Mouse (Mus musculus): ENCODE measurements around the gene Fto.

Gene Fto

DNA sequence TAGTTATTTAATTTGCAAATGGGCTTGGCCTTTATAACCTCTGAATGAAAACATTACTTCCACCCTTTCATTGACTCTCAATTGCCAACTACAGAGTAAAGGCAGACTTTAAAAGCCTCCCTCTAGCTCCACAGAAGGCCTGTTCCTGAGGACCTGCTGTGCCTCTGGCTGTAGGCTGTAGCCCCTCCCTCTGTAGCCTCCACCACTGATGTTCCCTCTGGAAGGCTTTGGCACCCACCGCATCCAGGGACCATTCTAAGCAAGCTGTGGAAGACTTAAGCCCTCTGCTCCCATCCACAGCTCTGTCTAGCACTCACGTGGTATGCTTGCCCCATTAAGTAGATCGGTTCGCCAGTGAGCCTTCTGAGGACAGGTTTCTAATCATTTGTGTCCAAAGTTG is 258.7 kb downstream of the Fto start:
- DNase-seq: no peak

DNA sequence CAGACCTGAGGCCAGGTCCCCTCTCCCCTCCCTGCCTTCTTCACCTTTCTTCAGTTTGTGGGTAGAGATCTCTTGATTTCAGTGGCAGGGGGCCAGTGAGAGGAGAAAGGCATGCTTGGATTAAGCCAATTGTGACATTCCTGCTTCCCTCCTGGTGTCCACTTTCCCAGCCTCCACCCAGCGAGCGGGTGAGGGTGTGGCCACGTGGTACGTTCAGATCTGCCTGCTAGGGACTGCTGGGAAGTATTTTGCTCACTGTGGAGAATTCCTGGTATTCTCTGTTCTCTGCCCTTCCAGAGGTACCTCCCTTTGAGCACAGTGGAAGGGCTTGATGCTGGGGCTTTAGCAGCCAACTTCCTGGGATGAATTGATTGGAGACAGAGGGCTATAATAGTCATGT is 259.3 kb downstream of the Fto start:
- no peak for DNase-seq

DNA sequence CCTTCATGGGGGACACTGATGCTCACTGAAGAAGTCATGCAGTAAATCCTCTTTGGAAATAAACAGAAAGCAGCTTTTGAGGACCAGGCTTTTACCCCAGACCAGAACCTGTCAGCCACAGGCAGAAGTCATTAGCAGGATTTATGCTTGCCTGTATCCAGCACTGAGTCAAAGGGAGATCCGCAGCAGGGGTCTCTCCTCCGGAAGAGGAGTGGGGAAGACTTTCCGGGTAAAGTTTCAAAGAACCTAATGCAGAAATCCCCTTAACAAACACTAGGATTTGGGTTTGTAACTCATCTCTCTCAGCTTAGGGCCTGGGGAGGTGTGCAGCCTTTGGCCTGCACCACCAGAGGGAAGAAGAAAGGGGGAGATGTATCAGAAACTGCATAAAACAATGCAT is 262.3 kb downstream of the Fto start:
- no peak for DNase-seq

DNA sequence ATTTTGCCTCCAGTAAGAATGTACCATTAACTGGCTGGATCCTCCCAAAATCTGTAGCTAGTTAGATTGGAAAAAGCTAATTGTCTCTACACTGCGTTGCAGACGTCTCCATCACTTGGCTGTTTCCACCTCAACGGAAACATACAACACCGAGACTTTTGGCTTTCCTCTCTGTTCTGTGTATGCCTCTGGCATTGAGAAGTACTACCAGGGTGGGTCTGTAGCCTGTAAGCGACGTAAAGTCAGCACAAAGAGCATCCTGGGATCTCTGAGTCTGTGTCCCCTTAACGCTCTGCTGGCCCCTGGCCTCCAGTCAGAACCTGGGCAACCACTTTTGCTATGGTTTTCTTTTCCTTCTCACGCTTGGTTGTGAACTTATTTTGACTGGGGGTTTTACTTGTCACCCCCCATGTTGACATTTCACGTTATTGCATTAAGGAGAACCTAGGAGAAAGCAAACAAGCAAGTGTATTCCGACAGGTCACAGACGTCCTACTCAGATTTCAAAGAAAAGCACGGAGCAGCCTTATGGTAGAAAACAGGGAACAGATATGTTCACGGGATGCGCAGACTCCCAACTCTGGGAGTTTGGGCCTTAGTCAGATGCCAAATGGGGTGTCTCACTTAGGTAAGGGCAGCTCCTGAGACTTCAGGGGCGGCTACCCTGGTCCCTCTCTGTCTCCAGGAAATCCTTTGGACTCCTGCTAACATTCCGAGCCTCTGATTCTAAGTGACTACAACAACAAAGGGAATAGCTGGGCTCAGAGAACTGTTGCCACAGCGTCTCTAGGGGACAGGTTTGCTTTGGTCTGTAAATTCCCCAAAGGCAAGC is 263.0 kb downstream of the Fto start:
- no peak for DNase-seq

DNA sequence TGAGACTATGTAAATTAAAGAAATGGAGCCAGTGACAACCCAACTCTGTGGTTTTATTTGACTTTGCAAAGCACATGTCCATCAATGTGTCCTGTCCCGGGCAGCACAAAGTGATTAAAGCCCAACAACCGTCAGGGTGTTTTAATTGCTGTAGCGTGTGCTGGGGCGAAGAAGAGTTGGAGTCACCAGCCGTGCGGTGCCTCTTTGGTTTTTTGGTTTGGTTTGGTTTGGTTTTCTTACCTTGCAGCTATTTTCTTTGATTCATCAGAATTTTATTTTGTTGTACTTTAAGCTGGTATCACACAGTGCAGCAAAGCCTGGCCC is 263.6 kb downstream of the Fto start:
- DNase-seq: no peak

DNA sequence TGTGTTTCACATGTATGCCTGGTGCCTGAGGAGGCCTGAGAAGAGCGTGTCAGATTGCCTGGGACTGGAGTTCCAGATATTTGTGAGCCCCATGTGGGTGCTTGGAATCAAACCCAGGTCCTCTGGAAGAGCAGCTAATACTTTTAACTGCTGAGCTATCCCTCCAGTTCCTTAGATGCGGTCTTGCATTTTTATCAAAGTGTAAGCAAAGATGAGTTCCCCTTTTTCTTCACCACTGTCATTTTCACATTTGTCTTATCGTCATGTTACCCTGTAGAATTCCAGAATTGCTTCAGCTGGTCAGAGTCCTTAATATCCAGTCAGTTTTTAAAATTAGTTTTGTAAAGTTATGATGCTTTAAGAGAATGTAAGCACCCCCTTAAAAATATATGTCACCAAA is 264.3 kb downstream of the Fto start:
- DNase-seq: no peak

DNA sequence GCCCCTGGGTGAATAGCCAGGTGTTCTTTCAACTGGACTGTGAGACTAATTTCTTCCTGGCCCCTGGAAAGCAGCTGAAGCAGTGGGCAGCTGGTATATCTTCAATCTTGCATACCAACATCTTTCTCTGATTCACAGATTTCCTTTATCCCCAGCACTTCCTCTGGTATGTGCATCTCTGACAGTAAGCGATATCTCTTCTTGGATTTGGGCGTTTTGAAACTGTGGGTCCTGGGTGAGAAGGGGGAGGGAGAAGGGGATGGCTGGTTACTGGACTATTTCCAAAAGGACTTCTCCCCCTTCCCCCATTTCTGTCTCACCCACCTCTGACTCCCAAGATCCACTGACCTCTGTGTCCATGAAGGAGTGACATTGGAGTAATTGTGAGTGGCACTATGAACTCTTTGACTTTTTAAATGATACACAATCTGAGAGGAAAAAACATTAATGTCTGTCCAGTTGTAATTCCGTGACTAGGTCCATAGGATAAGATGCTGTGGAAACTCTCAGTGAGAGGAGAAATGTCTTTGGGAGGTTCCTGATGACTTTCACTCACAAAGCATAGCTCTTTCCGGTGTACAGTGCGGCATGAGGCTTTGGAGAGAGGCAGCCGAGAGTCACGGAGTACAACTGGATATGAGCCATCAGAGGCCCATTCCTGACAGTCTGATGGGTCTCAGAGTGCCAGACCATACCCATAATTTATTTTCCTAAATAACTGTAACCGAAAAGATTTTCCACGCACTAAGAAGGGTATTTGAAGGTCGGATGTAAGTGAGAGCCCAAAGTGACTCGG is 271.5 kb downstream of the Fto start:
- DNase-seq: no peak

DNA sequence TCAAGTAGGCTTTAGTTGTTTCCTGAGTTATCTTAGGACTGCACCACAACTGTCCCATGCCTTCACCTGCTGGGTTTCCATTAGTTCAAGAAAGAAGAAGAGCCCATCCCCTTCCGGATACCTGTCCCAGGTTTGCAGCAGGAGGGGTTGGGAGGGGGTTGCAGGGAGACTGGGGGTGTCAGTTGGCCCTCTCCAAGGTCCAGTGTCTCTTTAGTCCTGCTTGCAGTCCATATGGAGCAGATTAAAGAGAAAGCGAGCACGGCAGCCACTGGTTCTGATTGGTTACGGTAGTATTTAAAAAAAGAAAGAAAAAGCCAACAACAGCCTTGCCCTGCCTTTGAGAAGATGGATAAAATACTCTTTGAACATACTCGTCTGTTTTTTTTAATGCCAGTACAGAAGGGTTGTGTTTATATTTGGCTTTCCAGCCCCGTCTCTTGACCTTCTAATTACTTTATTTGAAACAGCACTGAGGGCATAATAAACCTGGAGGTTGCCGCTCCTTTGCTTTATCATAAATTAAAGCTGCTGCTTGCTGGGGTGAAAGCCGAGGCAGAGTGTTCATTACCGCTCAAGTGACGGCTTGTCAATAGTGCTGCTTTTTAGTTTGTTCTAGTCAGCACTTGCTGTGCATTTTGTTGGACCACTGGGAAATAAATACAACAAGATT is 279.2 kb downstream of the Fto start:
- no peak for DNase-seq

DNA sequence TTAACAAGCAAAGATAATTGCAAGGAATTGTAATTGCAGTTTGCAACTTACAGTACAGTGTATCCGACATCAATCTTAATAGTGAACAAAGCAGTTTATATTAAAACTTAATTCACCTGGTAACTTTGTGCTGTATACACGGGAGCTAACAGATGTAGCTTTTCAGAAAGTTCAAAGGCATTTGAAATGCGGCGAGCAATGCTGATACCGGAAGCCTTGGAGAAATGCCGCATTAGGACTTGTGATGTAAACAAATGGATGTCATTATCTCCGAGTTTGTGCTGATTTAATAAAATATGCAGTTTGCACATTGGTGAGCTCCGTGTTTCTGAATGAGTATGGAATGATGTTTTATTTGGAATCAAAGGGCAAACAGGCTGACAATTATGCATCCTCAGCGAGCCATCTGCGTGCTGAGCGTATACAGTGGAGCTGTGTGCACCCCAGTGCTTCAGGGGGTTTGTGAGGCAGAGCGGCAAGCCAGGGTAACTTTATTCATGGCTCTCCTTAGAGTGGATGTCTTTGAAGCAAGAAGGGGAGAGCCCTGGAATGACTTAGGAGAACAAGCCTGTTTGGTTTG is 280.0 kb downstream of the Fto start:
- no peak for DNase-seq

DNA sequence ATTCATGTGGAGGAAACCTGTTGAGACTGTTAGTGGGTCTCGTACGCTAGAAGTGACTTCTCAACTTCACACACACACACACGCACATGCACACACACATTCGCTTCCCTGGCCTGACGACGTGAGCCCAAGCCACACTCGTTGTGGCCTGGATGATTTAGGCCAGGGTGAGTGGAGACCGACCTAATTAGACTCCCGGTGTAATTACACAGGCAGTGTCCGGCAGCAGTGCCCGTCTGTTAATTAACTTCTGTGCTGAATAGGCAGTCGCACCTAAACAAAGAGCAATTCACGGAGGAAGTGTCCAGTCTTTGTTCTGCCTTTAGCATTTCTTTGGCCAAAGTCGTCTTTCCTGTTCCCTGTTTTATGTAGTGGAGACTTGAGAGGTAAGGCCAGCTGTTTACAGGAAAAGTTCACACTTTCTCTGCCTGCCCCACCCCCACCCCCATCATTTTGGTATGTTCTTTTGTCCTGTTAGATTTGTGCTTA is 286.1 kb downstream of the Fto start:
- no peak for DNase-seq

DNA sequence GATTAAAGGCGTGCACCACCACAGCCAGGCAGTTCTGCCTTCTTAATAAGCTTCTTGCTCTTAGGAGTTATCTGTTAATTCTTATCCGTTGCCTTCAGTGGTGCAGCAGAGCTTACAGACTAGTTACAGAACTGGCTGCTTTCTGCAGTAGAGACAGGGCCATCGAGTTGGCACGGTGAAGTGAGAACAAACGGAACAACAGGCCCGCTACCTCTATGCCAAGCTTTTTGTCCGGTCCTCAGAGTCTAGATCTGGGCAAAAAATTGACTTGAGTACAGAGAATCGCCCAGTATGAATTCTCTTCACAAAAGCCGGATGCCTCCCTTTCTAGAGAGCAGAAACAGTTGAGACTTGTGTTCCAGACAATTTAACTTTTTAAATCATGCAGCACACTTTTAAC is 290.4 kb downstream of the Fto start:
- no peak for DNase-seq

DNA sequence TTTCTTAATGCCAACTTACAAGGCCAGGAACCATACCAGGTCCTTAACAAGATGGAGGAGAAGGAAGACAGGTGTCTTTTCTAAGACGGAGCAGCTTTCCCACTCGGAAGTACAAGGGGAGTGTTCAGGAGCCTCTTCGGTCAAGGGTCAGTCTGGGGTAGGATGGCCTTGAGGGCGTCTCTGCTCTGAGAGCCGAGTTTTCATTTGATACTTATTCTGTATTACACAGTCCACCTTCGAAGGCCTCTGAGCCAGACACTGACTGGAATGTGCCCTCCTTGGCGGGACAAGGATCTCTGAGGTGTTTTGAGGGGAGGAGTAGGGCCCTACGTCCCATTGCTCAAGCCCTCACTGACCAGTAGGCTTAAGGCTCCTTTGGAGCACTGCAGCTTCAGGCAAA is 292.6 kb downstream of the Fto start:
- DNase-seq: no peak

DNA sequence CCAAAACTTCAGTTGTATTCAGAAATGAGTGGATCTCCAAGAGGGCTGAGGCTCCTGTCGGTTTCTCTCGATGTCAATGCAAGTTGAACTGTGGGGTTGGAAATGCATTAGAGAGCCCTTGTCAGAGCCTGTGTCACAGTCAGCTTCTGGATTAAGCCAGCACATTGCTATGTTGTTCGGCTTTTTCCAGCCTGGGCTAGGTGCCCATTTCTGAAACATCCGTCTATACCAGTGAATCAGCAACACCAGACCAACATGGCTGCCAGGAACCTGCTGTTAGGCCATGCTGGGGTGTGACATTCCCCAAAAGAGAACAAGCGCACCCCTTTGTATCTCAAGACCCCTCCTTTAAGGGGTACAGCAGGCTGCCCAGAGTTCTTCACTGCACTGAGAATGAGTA is 293.8 kb downstream of the Fto start:
- DNase-seq: no peak

DNA sequence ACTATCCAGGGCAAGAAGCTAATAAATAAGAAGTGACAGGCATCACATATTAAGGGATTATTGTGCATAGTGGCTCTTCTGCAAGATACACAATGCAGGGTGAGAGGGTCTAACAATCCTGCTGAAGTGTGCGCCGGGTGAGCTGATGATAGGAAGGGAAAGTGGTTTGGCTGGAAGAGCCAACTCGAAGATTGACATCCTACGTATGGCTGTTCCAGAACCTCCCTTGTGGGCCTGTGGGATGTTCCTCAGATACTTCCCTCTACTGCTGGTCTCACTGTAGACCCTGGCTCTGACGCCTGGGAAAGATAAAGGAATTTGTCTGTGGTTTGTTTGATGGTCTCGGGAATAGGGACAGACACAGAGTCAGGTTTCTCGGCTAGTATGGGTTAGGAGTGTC is 297.9 kb downstream of the Fto start:
- no peak for DNase-seq

DNA sequence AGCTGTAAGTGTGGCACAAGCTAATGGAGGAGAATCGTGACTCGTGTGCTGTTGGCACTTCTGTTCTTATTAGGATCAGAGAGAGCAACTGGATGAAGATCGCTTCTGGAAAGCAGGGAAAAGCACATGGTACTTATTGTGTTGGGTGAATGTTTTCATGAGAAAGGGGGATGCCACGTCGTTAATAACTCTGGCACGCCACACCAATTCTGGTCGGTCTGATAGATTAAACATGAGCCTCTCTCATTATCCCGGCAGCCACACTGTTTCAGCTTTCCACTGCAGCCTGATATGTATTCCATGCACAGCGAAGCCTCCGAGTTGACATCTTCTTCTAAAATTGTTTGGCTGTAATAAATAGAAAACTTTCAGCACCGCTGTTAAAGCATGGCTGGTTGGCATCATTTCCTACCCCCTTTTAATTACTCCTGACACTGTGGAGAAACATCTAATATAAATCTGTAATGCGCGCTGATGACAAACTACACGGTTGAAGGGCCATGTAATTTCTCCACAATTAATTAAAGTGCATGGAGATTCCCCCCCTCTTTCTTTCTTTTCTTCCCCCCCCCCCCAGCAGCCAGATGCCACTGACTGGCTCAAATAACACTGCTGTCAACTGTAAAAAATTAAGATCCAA is 298.5 kb downstream of the Fto start:
- DNase-seq: no peak

DNA sequence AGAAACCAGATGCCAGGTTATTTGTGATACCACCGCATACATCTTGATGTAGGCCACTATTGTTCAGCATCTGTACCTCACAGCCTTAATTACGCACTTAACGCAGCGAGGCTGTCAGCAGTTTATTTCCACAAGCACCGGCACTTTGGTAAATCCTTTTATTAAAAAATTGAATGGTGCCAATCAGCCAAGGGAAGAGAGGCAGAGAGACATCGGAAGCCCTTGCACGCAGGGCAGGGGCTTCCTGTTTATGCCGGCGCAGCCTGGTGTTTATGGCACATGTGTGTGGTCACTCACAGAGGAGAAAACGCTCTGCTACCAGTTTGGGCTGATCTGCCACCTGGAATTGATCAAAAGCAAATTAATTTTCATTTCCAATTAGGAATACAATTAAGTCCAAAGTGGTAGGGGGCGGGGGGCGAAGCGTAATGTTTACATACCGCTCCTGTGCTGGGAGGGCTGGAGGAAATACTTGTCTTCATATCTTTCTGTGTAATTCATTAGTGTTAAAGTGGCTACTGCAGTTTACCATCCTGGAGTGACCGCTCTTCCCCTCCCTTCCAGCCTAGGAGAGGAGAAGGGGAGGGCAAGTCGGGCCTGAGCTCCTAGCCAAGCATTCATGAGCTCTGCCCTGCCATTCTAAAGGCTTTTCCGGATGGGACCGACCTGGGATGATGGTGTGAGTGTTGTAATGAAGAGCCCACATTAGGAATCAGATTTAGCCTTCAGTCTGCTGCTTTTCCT is 299.2 kb downstream of the Fto start:
- no peak for DNase-seq

DNA sequence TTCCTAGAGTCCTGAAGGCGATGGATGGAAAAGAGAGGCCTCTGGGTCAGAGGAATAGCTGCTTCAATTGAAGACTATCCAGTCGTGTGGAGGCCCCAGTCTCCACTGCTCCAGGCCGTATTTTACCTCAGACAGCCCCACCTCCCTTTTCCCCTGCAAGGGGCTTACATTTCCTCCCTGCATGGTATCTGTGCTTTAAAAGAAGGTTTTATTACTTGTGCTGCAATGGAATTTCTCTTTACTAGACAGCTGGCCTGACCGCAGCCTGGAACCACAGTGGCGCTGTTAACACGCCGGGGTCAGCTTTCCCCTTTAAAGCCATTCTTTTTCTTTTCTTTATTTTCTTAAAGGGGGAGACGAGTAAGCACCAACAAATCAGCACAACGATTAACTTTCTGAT is 300.3 kb downstream of the Fto start:
- DNase-seq: no peak

DNA sequence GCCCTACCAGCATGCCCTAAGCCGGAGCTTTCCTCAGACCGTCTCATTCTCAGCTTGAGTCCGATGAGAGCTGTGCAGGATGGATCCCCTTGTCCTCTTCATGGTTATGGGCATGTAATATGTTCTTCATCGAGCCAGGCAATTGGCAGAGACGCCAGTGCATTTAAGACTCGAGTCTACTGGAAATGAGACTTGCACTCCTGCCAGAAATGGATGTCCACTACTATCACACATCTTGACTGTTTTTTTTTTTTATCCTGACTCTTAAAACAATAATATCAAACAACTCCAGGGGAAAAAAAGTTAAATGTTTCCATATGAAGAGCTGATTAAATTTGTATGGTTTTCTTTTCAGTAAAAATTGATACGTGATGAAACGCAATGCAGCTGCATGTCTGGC is 301.9 kb downstream of the Fto start:
- DNase-seq: no peak

DNA sequence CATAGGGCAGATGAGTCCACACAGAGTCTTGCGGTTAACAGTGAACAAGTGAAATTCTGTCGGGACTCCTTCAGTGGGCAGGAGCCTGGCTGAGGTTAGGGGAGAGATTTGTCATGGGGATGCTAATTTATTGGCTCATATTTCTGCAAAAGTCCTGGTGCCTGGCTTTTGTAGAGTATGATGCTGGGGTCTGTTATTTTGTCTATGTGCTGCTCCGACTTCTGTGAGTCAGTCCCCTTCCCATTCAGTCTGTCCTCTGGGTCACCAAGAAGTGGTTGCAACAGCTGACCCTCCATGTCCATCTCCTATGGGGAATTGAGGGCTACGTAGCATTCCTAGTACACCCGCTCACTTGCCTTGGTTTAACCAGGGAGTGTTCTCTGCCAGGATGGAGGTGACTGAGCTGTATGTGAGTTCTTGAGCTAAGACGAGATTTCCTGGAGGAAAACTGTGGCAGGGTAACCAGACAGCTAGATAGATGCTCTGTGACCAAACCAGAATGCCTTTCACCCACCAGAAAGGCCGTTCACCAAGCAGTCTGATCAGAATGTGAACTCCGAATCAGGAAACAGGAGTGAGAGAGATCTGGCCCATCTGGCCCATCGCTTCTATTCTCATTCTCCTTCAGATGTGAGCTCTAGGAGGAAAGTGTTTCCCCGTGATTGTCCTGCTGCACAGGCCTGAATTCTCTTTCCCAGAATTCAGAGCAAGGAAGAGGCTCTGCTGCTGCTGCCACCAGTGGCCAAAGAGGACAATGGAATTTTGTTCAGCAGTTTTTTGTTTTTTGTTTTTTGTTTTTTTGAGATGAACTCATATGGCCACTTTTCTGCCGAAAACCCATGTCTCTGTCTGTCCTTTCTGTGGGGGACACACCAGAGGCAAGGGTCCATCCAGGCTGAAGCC is 302.7 kb downstream of the Fto start:
- DNase-seq: no peak

DNA sequence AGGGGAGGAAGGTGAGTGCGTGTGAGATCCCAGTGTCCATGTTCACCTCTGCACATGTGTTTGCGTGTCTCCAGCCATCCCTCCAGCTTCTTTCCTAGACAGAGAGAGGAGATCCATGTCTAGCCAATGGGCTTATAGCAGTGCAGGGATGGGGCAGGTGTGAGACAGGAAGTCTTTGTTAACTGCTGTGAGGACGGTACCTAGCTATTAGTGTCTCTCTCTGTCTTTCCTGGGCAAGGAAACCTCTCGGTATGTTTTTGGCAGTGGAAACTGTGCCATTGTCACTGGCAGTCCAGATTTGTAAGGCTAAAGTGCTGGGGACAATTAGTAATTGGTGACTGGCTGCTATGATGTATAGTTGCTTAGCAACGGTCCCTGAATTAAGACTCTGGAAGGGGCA is 304.4 kb downstream of the Fto start:
- no peak for DNase-seq

DNA sequence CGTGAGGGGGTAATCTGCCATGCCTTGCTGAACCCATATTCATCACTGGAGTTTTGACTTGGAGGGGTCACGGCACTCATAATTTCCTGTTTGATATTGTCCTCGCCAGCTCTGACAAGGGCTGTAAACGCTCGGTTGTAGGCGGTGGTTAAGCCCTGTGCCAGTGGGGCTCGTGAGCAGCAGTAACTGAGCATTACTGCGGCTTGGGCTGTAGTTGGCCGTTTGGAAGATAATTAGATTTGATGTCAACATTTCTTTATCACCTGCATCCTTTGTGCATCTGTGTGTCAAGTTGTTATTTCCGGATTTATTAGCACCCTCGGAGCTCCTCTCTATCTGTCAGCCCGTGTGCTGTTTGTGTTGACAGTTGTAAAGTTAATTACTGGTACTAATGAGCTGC is 309.4 kb downstream of the Fto start:
- no peak for DNase-seq

Data from right cerebral cortex, postnatal 4 days (tissue).